In the genomic region with DNA sequence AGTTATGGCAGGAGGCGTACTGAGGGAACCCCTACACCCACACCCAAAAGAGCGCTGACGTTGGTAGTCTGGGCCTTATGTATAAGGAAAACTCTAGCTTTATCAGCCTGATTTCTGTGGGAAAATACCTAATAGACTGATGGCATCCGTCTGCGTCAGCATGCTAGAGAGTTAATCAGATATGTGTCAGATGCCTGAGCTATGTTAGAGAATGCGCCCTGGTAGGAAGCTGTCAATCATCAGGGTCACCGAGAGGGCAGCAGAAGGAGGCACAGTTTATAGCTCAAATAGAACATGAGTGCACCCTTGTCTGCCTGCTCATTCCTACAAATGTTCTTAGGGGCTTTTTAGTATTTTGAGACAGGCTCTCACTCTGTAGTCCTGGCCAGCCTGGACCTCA, we compare ENCODE assay signal across 14 mouse cellular contexts.
DNase-seq lines count a peak whose midpoint lies in the region; ATAC-seq lines count a peak whose summit lies in the region.
"Had no signal": no experiment of that assay in that cellular context is flagged by ENCODE, and none has a peak within 500 bp of the region (broad histone marks: within the 10 kb centered on the region; RNA-seq: fewer than 3 reads in every experiment).

No protein-coding gene starts in this region.

- no peak overlapping the region for H3K9ac ChIP-seq in hindbrain, embryonic 16.5 days (ENCODE audit: low read depth, low read length)
- H3K9ac ChIP-seq: liver, embryonic 13.5 days had no signal

- no peaks in the 10 kb centered on the region for H3K27me3 ChIP-seq in hindbrain, embryonic 10.5 days (ENCODE audit: insufficient read depth, poor library complexity, severe bottlenecking)
- no peaks in the 10 kb centered on the region for H3K27me3 ChIP-seq in hindbrain, embryonic 16.5 days (replicated peaks; ENCODE audit: control insufficient read depth, insufficient read depth, low read length)
- H3K27me3 ChIP-seq: liver, embryonic 13.5 days had no signal

- WGBS in hindbrain, embryonic 10.5 days: 66% methylated on average over 7 of the region's 7 CpGs
- 67% methylated on average over 7 of the region's 7 CpGs for WGBS in hindbrain, embryonic 16.5 days

- H3K4me3 ChIP-seq in hindbrain, embryonic 10.5 days: no peak overlapping the region
- H3K4me3 ChIP-seq in hindbrain, embryonic 16.5 days (ENCODE audit: low read length): no peak overlapping the region
- H3K4me3 ChIP-seq: erythroblast, embryonic 14.5 days; liver, embryonic 13.5 days had no signal

- H3K36me3 ChIP-seq in hindbrain, embryonic 10.5 days: no peaks in the 10 kb centered on the region
- no peaks in the 10 kb centered on the region for H3K36me3 ChIP-seq in hindbrain, embryonic 16.5 days (ENCODE audit: control insufficient read depth, insufficient read depth, low read length)

- no peaks in the 10 kb centered on the region for H3K9me3 ChIP-seq in hindbrain, embryonic 10.5 days
- H3K9me3 ChIP-seq in hindbrain, embryonic 16.5 days (ENCODE audit: control insufficient read depth, low read length): no peaks in the 10 kb centered on the region
- H3K9me3 ChIP-seq: liver, embryonic 13.5 days had no signal

- H3K4me1 ChIP-seq in hindbrain, embryonic 10.5 days (replicated peaks): peaks cover 19% of the 10 kb centered on the region
- H3K4me1 ChIP-seq in hindbrain, embryonic 16.5 days (ENCODE audit: control insufficient read depth, insufficient read depth, low read depth, low read length): no peaks in the 10 kb centered on the region

- peak; percentile 77 for DNase-seq in embryo, embryonic 10 days (ENCODE audit: low spot score)
- DNase-seq in embryo, embryonic 9.5 days (ENCODE audit: extremely low spot score): no peak
- DNase-seq in hindbrain, embryonic 10.5 days (ENCODE audit: low spot score): peak; percentile 33
- DNase-seq in urinary bladder, postnatal 14 days (ENCODE audit: low spot score): peak; percentile 35
- DNase-seq in urinary bladder, adult 2 months (ENCODE audit: low spot score): no peak
- no peak for DNase-seq in layer of hippocampus, adult 9-10 months (ENCODE audit: low spot score)
- no peak for DNase-seq in cerebellum, adult 9-10 months
- DNase-seq: adrenal gland, postnatal 36 days; cerebellum, postnatal 36 days; kidney, adult 11 months; layer of hippocampus, adult 9-11 months; liver, embryonic 13.5 days had no signal

- no peak for ATAC-seq in hindbrain, embryonic 16.5 days

- H3K4me2 ChIP-seq in hindbrain, embryonic 16.5 days (ENCODE audit: low read length): no peak overlapping the region
- H3K4me2 ChIP-seq: liver, embryonic 13.5 days had no signal

- no peak overlapping the region for H3K27ac ChIP-seq in hindbrain, embryonic 10.5 days
- no peak overlapping the region for H3K27ac ChIP-seq in hindbrain, embryonic 16.5 days (ENCODE audit: low read depth, low read length)
- H3K27ac ChIP-seq: liver, embryonic 13.5 days had no signal

Comparison
In these comparisons a context has a peak if more than half of its experiments do, and no peak if none do; other contexts are left out.
1. DNase-seq: peak in embryo, embryonic 10 days (single experiment), hindbrain, embryonic 10.5 days (single experiment) and urinary bladder, postnatal 14 days (single experiment); none in embryo, embryonic 9.5 days (single experiment), urinary bladder, adult 2 months (single experiment), layer of hippocampus, adult 9-10 months (single experiment) and cerebellum, adult 9-10 months (single experiment).